Mouse (Mus musculus) adrenal gland, adult (tissue): ENCODE measurements around the gene Slc2a4.

Experiments
- DNase-seq, 2 experiments: peaks; one replicate each; pipeline ENCODE4 v3.0.0; 2022 to 2023; ENCODE audit warnings: low spot score in 1 of 2; ENCODE audit not compliant: inconsistent age in 2 of 2

Gene Slc2a4

GRCm38 (mm10) chr11:69908645-69909044 is 39.3 kb downstream of the Slc2a4 start:
- DNase-seq = peak in 1 of 2 experiments; percentile 21

GRCm38 (mm10) chr11:69904311-69904710 is 43.7 kb downstream of the Slc2a4 start:
- DNase-seq = peak in 1 of 2 experiments; percentile 33

GRCm38 (mm10) chr11:69902972-69903371 is 45.0 kb downstream of the Slc2a4 start:
- no peak for DNase-seq

- no peak for DNase-seq
These were observed 46.0 kb downstream of the Slc2a4 start for GRCm38 (mm10) chr11:69901993-69902392.

- peak; percentile 98 for DNase-seq
These were observed 46.6 kb downstream of the Slc2a4 start for GRCm38 (mm10) chr11:69901406-69901846.

GRCm38 (mm10) chr11:69900471-69901405 is 47.2 kb downstream of the Slc2a4 start, which contains the start of the genes 2810408A11Rik and Neurl4:
2810408A11Rik (minus strand) TSS chr11:69900987.
Neurl4 (plus strand) TSS chr11:69901072.
- DNase-seq = peak; percentile 92 to 97

GRCm38 (mm10) chr11:69899870-69900269 is 48.1 kb downstream of the Slc2a4 start:
- peak in 1 of 2 experiments; percentile 53 for DNase-seq

- DNase-seq = no peak
These were observed 52.7 kb downstream of the Slc2a4 start, which contains the start of gene Acap1 for GRCm38 (mm10) chr11:69895291-69895690. Acap1 (minus strand) TSS chr11:69895539.

GRCm38 (mm10) chr11:69894671-69895070 is 53.3 kb downstream of the Slc2a4 start:
- DNase-seq = peak in 1 of 2 experiments; percentile 25
